Mouse (Mus musculus): ENCODE results near the gene Olfr904.
"Not testable (repeated sequence)": the region's sequence is repeated elsewhere in the genome, so short reads cannot be mapped to it uniquely, and the experiment has no call there.

Gene Olfr904

DNA sequence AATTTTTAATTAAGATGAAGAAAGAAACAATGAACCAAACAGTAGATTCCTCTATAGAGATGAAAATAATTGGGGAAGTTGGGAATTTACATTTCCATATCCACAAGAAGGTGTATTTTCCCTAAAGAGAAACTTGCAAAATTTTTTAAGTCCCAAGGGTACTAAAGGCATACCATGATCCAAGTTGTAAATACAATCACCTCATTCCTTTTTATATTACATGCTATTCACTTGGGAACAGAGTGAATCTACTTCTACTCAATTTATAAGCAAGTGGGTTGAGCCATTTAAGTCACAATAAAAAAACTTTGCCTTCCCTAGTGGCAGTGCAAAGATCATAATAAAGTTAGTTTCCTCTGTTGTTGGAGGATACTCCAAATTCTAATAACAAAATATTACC is at the start of gene Olfr904:
Gene Olfr904 (plus strand): TSS at position 301 of the 400 bp plus-strand sequence.
- DNase-seq = no peak

DNA sequence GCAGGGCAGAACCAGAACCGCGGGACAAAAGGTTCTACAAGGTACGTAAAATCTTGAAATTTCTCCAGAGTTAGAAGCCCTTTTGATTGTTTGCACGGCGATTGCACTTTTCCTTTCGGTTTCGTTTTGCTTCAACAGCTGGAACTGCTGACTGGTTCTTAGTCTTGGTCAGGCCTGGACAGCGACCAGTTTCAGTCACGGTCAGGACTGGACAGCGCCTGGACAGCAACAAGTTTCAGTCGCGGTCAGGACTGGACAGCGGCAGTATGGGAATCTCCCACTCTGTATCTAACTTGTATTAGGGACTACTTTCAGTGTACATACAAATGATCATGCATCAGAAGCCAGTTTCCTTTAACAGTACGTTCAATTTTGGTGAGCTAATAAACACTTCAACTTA is 49.4 kb upstream of the Olfr904 start:
- not testable (repeated sequence) for DNase-seq

DNA sequence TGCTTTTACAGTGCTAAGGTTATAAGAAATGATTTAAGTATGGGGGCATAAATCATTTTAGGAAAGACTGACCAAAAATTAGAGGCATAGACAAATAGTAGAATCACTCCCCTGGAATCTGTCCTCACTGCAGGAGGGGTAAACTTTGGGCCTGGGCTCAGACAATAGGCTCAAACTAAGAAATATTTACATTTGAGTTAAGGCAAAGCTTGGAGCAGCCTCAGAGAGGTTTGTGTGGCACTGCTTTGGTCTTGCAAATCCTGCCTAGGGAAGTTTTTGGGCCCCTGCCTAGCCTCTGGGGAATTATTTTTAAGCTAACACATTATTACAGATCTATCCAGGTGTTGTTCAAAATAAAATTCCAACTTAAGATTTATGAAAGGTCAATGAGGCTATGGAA is 39.1 kb upstream of the Olfr904 start:
- no peak for DNase-seq

- DNase-seq = no peak
Observed at GRCm38 (mm10) chr9:38427026-38427425, 35.9 kb upstream of the Olfr904 start.

GRCm38 (mm10) chr9:38429155-38429554 is 33.8 kb upstream of the Olfr904 start, which contains the start of gene Olfr901:
Gene Olfr901, plus strand, starts transcription at chr9:38429455.
- DNase-seq = no peak

- DNase-seq = no peak
Observed at GRCm38 (mm10) chr9:38447352-38447751, 15.6 kb upstream of the Olfr904 start, which contains the start of gene Olfr902. Gene Olfr902, plus strand, starts transcription at chr9:38447652.

GRCm38 (mm10) chr9:38470807-38471206 is 7.9 kb downstream of the Olfr904 start, which contains the start of gene Olfr905:
Gene Olfr905, plus strand, starts transcription at chr9:38471107.
- DNase-seq = no peak

- DNase-seq = no peak
Observed at GRCm38 (mm10) chr9:38486785-38487184, 23.8 kb downstream of the Olfr904 start, which contains the start of gene Olfr906. Gene Olfr906, plus strand, starts transcription at chr9:38487085.

DNA sequence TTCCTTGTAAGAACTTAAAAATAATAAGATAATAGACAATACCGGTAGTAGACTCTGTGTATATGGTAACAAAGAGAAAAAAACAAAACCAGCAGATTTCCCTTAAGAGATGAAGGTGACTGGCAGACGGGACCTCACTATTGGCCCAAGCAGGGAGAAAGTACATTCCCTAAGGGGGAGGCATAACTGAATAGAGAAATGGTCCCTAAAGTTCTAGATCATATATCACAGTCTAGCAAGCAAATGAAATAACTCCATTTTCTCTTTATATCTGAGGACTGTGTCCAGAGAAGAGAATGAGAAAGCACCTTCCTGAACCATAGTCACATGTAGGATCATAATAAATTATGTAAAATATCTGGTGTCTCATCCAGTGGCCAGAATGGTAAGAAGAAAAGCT is 32.6 kb downstream of the Olfr904 start, which contains the start of gene Olfr907:
Gene Olfr907 (plus strand): TSS at position 301 of the 400 bp plus-strand sequence.
- DNase-seq = no peak

DNA sequence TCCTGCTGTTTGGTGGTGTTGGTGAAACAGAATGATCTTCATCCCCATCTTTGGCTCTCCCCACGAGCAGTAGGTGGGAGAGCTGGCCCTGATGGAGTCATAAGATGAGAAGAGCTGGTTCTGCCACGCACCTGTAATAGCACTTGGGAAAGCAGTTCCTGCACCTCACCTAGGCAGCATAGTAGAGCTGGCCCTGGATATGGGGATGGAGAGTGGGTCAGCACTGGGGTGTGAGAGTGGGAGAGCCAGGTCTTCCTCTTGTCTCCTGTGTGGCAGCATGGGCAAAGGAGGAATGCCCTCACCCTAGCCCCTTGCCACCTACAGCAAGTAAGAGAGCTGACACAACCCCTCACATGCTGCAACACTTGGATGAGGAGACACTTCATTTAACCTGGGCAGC is 49.4 kb downstream of the Olfr904 start:
- DNase-seq = no peak

All from kidney, postnatal 36 days (tissue).